Mouse (Mus musculus): ENCODE measurements at regions not wholly inside any gene's neighbourhood (a gene's known extent, or its start where the extent isn't known, plus 50 kb on each side); places are given as distances from the start of the nearest gene placed in this dataset.

DNA sequence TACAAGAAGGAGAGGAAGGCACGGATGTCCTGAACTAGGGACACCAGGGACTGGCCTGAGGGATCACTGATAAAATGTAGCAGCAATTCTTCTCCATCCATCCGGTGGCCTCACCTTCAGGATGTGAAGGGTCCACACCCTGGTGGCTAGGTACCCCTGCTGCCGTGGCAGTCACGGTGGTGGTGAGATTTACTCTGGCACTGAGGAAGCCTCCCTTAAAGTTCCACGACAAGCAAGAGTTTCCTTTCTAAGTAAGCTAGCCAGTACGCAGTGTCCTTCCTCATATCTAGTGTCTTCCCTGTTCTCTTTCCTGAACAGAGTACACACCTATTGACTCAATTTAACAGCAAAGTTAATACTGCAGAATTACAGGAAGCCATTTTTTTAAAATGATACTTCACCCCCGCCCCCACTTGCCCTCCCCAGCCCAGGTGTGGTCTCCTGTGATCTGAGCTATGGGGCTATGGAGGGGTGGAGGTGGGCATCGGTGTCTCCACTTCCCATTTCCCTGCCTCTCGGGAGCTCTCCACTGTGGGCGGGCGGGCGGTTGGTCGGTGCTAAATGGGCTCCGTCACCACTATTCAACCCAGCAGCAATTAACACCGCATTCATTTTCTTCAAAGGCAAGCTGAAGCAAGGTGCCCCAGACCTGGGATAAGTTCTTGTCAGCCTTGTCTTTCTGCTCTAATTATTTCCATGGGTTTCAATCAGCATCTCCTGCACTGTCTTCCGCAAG lies 201.2 kb upstream of the Klf14 start:
- DNase-seq (ENCODE audit: low spot score in 2 of 2) = no peak

DNA sequence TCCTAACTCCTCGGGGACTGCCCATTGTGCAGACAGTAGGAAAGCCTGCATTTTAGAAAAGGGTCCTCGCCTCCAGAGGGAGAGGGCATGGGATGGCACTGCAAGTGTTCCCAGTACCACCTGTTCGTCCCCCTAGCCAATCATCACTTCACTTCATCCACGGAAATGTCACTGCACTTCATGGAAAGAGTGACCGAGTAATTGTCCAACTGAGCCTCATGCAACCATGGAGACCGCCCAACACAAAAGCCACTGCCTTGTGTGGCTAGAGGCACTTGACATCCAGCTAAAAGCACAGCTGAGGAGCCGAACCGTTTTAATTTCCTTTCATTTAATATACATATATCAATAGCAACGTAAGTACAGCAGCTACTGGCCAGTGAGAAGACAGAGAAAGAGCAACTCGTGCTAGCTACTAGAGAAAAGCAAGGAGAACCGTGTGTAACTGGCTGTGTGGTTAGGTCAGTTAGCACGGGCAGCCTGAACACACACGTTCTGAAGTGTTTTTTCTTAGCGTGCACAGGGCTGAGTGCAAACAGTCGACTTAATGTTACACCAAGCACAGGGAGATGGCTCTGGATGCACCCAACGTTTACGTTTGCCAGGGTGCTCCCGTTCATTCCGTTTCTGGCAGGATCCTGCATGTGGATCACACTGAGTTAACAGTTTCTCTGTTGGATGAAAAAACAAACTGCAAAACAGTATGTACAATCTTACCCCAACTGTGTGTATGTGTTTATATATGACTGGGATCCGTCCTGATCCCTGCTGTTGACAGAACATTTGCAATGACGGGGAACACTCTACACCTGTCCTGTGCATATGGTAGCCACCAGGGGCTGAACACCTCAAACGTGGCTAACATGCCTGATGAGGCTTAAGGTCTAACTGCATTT lies 202.8 kb upstream of the Klf14 start:
- no peak for DNase-seq (ENCODE audit: low spot score in 2 of 2)

DNA sequence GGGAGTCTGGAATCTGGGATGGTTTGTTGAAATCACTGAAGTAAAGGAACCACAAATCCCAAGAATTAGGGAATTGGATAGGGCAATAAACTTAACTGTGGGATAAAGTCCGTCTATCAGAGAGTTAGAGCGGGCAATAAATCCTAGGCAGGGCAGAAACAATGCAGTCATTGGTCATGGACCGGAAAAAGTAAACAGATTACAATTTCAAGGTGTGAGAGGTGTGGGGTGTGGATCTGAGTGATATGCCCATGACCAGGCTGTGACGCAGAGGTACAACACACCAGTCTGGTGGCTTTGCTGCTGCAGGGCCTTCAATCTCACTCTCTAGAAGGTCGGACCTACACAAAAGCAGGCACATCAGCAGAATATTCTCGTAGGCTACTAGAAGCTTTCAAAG lies 206.1 kb upstream of the Klf14 start:
- DNase-seq (ENCODE audit: low spot score in 2 of 2) = no peak

DNA sequence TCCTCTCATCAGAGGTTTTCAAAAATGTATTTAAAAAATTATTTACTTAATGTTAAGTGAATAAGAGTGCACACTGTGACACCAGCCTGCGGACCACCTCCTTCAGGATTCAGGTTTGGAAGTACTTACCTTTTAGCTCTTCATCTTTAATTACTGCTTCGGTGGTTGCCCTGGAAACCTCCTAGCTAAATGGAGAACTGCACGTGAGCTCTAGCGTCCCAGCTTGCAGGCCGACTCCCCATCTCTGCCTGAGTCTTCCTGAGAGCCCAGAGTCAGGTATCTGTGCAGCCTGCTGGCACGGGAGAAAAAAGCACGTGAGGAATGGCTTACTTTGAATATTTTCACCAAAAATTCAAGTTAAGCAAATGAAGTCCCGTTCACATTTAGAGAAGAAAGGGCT lies 207.5 kb upstream of the Klf14 start:
- no peak for DNase-seq (ENCODE audit: low spot score in 2 of 2)

DNA sequence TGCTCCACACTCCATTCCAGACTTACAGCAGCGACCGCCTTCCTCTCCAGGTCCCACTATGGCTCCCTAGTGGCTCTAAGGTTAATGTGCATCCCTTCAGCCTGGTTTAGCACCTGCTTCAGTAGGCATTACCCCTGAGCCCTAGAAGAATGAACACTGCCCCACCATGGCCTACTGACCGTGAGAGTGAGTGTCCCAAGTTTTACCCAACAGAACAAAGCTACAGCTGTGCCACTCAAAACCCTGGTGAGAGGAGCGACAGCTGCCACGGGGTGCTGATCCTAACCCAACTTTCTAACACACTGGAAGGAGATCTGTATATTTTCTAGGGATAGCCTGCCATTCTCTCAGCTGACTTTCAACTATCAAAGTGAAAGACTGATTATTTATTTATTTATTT lies 208.9 kb upstream of the Klf14 start:
- DNase-seq (ENCODE audit: low spot score in 2 of 2) = no peak

DNA sequence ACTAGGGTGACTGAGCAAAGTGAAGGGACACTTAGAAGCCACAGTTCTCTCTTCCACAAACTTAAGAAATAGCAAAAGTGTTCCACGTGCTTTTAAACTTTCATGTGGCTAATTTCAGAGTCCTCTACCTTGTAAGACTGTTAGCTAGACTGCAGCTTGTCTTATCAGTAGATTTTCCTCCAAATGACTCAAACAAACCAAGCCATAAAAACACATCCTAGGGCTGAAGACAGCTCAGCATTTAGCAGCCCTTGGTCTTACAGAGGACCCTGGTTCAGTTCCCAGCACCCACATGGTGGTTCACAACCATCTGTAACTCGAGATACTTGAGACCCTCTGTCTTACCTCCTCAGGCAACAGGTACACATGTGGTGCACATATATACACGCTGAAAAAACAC lies 209.9 kb upstream of the Klf14 start:
- no peak for DNase-seq (ENCODE audit: low spot score in 2 of 2)

DNA sequence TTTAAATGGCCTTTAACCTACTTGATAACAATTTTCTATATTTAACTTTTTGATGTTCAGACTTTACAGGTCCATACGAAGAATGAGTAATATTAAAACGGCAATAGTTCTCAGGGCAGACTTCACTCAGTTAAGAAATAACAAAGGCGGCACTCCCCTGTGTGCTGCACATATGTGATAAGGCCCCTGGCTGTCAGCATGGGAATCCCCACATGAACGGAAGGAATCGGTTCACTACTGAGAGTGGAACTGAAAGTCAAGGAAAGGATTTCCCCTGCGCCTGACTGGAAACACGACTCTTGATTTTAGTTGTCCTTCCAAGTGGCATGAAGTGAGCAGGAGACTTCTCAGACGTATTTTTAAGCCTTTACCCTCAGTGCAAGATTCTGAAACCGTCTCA lies 210.5 kb upstream of the Klf14 start:
- DNase-seq (ENCODE audit: low spot score in 2 of 2) = peak in 1 of 2 experiments; percentile 35

DNA sequence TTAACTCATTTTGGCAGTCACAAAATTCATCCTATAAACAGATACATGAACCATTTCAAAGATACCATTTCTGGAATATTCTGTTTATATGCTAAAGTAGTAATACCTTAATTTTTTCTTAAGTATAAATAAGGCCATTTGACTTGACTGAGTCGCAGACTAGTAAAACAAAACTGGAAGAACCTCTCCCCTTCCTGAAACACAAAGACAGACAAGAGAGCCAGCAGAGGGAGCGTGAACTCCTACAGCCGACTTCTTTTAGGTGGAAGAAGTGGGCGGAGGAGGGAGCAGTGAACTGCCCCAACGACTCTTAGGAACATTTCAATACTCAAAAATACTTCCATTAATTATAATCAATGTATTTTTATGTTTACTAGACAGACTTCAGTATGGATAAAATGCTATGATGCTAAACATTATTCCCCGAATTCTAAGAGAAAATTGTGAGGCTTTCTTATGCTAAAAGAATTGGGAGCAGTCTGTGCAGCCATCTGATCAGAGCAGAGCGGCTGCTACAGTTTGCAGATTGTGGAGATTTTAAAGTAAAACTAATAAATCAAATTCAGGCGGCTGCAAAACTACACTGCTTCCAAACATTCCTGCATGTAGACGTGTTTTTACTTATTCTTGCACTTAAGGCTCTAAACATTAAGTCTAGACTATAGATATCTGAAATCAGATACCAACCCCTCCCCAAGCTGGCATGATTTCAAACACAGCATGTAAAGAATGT lies 211.2 kb upstream of the Klf14 start:
- DNase-seq (ENCODE audit: low spot score in 2 of 2) = no peak

DNA sequence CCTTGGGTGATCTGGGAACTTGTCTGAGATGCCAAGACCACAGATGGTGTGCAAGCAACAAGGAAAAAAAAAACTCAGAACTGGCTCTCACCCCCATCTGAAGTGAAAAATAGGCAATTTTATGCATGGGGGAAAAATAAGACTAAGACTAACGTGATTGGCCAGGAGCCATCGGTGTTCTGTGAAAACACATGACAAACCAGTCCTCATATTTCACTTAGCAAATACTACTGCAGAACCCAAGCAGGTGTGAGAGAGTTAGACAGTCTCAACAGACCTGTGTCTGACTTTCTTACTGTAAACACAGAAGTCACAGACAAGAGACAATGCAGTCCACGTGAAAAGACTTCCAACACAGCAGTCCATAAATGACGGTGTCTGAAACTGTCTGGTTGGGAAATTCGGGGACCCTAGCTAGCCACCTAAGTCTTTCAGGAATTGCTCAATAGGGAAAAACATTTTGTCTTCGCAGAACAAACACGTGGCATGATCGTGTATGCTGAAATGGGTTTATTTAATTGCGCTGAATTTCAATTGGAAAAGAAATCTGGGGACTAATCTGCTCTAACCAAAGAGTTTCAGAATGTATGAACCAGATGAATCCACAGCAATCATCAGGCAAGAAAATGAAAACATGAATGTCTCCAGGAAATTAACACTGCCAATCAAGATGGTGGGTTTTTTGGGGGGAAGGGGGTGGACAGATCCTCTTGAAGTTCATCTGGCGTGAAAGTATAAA lies 213.1 kb upstream of the Klf14 start:
- DNase-seq (ENCODE audit: low spot score in 2 of 2) = no peak

DNA sequence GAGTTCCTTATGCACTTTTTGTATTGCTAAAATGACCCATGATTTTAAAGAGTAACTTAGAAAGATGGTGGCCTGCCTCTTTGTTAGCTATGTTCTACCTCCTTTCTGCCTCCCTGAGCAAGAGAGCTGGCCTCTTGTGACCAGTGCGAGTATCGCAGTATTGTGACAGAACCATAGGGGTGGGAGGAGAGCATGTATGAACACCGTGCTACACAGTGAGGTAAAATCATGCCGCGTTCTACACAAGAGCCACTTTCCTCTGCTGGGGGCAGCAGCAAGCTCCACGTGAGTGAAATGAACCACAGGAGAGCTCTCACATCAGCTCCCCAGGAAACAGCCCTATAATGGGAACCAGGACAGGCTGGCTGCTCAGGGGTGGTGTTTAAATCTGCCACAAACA lies 216.9 kb upstream of the Klf14 start:
- no peak for DNase-seq (ENCODE audit: low spot score in 2 of 2)

DNA sequence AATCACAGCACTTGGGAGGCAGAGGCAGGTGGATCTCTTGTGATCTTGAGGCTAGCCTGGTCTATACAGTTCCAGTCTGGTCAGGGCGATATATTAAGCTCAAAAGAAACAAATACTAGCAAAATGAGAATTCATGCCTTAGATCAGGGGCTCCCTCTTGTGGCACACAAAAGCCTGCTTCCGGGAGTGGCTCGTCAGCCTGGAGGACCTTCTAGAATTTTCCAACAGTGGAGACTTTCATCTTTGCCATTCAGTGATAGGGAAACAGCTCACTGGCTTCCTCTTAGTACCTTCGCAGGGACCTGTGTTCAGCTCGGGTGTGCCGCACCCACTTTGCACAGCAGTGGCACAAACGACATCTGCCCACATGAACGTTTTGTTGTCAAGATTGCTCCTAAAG lies 217.5 kb upstream of the Klf14 start:
- DNase-seq (ENCODE audit: low spot score in 2 of 2) = peak in 1 of 2 experiments; percentile 47

DNA sequence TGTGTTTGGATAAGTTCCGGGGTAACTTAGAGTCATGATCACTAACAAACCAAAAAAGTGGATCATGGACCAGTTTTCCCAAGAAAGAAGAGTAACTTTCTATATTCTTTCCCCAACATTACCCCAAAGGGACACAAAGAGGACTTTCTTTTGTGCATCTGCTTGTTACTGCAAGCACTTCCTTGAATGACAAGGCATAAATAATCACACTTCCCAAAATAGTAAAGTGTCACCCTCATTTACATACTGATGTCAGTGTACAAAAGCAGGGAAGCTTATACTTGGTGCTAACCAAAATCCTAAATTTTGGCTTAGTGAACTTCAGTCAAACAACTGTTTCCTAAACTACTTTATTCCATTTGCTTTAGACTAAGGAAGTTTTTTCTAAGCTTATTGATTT lies 218.0 kb upstream of the Klf14 start:
- DNase-seq (ENCODE audit: low spot score in 2 of 2) = no peak

DNA sequence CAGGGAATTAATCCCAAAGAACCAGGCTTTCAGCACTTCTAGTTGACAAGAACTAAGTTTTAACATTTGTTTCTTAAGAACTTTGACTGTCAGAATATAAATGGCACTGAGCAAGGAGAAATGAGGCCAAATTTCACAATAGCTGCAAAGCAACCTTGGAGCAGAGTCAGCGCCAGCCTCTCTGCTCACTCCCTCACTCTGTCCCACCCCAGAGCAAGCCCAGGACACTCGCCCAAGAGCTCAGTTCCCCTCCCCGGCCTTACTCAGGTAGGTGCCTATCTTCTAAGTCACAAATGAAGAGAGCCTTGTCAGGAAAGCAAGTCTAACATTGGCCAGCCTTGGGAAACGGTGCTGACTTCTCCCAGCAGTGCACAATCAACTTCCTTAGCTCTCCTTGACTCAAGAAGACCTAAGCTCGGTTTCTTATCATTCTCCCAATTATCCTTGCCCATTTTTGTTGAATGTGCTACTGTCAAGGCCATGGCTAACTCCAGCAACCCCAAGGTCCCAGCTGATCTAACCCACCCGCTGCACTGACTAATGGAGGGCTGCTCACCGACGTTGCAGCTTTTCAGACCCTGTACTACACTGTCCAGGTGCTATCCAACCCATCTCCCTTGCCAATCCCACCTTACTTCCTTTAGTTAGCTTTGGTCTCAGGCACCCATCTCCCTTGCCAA lies 219.5 kb upstream of the Klf14 start:
- DNase-seq (ENCODE audit: low spot score in 2 of 2) = no peak

DNA sequence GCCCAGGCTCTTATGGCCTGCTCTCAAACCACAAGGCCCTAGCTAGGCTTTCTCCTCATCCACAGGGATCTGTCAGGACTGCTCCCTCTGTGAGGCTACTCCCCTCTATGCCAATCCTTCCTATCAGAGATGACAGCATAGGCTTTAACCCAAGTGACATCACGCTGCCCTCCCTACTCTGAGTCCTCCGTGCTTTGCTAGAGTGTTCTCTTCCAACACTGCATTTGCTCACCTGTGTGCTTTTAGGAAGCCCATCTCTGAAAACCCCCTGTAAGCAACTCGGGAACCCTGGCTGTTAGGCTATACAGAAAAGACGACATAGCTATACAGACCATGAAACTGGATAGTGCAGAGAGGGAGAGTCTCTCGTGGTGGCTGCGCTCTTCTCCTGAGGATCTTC lies 216.3 kb upstream of the Mkln1 start:
- no peak for DNase-seq (ENCODE audit: low spot score in 2 of 2)

DNA sequence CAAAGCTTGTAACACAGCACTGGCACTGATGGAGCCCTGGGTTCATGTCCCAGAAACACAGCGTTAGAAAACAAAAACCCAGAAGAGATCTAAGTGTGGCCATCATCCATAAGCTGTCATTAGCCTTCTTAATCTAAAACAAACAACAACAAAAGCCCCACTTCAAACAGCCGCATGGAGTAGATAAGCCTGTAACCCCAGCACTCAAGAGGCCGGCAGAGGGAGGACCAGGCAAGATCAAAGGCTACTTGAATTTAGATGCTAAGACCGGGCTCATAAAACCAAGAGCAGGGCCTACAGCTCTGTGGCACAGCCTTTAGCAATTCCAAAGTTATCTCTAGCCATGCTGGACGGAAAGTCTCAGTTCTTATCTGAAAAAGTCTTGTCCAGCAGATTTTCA lies 215.4 kb upstream of the Mkln1 start:
- DNase-seq (ENCODE audit: low spot score in 2 of 2) = no peak

DNA sequence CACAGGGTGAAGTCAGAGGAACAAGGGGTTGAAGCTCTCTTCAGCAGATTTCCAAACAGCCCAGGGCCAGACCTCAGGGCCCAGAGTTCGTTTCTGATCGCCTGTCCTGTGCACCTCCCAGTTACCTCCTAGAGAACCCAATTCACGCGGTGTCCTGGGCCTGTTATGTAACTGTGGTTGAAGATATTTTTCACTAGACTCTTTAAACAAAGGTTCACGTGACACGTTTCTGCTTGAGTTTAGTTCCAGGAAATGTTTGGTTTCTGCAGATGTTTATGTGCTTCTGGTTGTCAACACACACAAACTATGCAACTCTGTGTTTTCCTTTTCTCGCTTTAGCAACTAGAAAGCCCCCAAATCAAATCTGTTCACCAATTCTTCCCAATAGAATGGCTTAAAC lies 214.0 kb upstream of the Mkln1 start:
- DNase-seq (ENCODE audit: low spot score in 2 of 2) = no peak

DNA sequence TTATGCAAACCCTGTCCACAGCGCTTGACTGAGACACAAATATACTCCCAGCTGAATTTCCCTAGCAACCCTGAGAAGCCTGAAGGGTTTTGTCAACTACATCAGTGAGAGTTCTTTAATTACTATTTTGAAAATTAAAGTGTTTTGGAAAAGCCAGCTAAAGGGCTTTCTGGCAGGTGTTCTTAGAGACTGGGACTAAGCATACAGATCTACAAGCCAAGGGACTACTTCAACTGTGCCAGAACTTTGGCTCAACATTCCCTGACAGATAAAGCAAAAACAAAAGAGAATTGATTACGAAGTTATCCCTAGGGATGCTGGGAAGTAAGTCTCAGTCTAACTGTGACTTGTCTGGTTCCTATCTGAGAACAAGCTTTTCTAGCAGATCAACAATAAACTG lies 213.4 kb upstream of the Mkln1 start:
- no peak for DNase-seq (ENCODE audit: low spot score in 2 of 2)

DNA sequence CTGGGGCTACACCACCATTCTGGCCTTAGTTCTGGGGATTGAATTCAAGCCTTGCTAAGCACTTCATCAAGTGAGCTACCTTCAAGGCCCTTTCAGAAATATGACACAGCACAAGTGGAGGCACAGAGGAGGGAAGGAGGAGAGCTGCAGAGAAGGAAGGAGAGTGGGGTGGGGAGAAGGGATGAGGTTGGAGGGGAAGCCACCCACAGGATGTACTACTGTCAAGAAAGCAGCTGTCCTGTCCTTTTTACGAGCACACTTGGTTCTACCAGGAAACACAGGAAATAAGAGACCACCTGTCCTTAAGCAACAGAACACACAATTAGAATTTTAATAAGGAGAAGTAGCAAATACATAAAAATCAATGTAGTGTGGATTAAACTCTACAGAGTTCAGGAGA lies 210.5 kb upstream of the Mkln1 start:
- DNase-seq (ENCODE audit: low spot score in 2 of 2) = no peak

DNA sequence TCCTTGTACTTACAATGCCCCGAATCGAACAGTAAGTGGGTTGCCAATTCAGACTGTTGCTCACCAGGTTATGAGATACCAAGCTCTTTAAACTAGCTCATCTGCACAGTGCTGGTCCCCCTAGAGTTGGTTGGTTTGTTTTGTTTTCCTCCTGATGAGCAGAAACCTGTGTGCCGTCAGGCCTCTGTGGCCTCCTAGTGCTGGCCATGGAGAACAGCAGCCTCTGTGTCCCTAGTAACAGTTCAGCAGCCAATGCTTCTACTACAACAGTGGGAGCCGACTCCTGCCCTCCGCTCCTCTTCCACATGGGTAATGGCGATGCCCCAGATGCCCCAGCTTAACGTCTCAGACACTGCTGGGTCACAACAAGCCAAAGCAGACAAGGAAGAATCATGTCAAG lies 209.5 kb upstream of the Mkln1 start:
- peak in 1 of 2 experiments; percentile 28 for DNase-seq (ENCODE audit: low spot score in 2 of 2)

DNA sequence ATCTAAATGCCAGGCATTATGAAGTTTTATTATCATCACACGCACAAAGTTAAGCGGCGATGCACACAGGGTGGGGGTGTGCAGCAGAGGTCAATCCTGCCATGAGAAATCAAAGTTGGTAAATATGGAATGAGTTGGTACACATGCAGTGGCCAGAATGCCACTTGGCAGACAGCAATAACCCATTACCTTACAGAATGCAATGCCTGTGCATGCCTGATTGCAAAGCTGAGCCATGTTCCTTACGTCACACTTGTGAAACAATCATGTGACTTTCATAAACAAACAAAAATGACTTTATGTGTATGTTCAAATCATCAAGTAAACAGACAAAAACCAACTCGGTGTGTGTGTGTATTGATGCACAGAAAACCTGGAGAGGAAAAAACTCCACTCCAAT lies 208.5 kb upstream of the Mkln1 start:
- DNase-seq (ENCODE audit: low spot score in 2 of 2) = no peak

DNA sequence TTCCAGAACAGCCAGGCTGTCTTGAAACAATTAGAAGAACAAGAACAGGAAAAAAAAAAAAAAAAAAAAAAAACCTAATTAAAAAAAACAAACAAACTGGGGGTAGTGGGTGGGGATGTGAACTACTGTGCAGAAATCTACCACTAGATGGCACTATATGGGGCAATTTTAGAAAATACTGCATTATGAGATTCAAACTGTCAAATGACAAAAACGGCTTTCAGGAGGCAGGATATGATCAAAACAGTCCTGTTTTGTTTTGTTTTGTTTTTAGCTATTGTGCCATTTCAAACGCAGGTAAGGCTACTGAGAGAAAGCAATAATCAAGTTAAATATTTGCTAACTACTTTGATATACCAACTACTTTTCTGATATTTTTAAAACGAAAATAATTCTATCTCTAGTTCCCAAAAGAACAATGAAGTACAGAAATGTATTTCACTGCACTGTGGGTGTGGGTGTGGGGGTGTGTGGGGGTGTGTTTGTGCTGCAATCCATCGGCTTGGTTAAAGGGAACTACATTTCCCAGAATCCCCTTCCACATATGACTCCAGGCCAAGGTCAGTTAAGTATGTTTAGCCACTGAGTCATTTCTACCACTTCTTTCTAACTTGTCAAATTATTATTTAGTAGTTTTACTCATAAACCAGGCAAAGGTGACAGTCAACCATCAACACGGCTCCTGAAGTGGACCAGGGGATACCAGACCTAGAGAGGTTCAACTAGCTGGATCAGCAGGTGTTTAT lies 207.7 kb upstream of the Mkln1 start:
- DNase-seq (ENCODE audit: low spot score in 2 of 2) = no peak

Measured in spleen, postnatal 10 days (tissue).